Mouse (Mus musculus) kidney, postnatal 10 days (tissue): Measurements from ENCODE around the gene Tnni3k.

Source experiments
- DNase-seq: peaks from one replicate; pipeline ENCODE4 v3.0.0; 2021; ENCODE audit warnings: mixed read lengths

The Tnni3k gene

GRCm38 (mm10) chr3:154754505-154754904, 300.7 kb downstream of the Tnni3k start:
- DNase-seq: no peak

GRCm38 (mm10) chr3:154744317-154744716, 310.9 kb downstream of the Tnni3k start:
- no peak for DNase-seq

- DNase-seq: no peak
These were observed 312.3 kb downstream of the Tnni3k start for GRCm38 (mm10) chr3:154742927-154743326.

- DNase-seq: no peak
These were observed 313.7 kb downstream of the Tnni3k start for GRCm38 (mm10) chr3:154741496-154741895.
